Mouse (Mus musculus) lung, postnatal 0 days (tissue): ENCODE results near the gene Erc1. TPM values are rescaled to one million over a fixed set of nuclear protein-coding genes. Genes with fewer than 3 reads are reported as not detected.
A peak's percentile ranks its signal among the peaks of the same experiment; 100 is the strongest.

Source experiments
- ATAC-seq: fragments of 200-750 bp; cut with Nextera tagmentation; 2 replicates; pipeline ENCODE4 v1.8.0; 2017; ENCODE audit warnings: moderate library complexity
- DNase-seq: peaks from one replicate; pipeline ENCODE4 v3.0.0-alpha.2; 2016; ENCODE audit warnings: low spot score
- H3K27ac ChIP-seq: fragments of 300-500 bp; sonication (generic); 2 replicates; pipeline ENCODE4 v1.5.1; 2014; ENCODE audit warnings: antibody characterized with exemption, mild to moderate bottlenecking, low read length, mixed read lengths
- H3K27me3 ChIP-seq: fragments of 300-500 bp; sonication (generic); replicated peaks from 2 replicates; pipeline ENCODE4 v1.6.1; 2014; ENCODE audit warnings: low read length, mixed read lengths; ENCODE audit not compliant: insufficient read depth
- H3K36me3 ChIP-seq: fragments of 300-500 bp; sonication (generic); 2 replicates; pipeline ENCODE4 v1.6.1; 2014; ENCODE audit warnings: low read length, mixed read lengths; ENCODE audit not compliant: insufficient read depth
- H3K4me1 ChIP-seq: fragments of 300-500 bp; sonication (generic); 2 replicates; pipeline ENCODE4 v1.6.1; 2014; ENCODE audit warnings: antibody characterized with exemption, low read depth, low read length, mixed read lengths; ENCODE audit not compliant: insufficient read depth
- H3K4me2 ChIP-seq: fragments of 300-500 bp; sonication (generic); replicated peaks from 2 replicates; pipeline ENCODE4 v1.6.1; 2014; ENCODE audit warnings: low read depth, mild to moderate bottlenecking, low read length, moderate library complexity, mixed read lengths
- H3K4me3 ChIP-seq: fragments of 300-500 bp; sonication (generic); 2 replicates; pipeline ENCODE4 v1.5.1; 2014; ENCODE audit warnings: low read depth, low read length
- H3K9ac ChIP-seq: fragments of 300-500 bp; sonication (generic); replicated peaks from 2 replicates; pipeline ENCODE4 v1.6.1; 2014; ENCODE audit warnings: low read depth, mild to moderate bottlenecking
- H3K9me3 ChIP-seq: fragments of 300-500 bp; sonication (generic); 2 replicates; pipeline ENCODE4 v1.6.1; 2016; ENCODE audit warnings: low read length, mixed read lengths
- CTCF ChIP-seq: IDR thresholded peaks from 2 replicates; pipeline ENCODE4 v1.5.1; 2016; ENCODE audit warnings: antibody characterized with exemption, mild to moderate bottlenecking
- EP300 ChIP-seq: IDR thresholded peaks from 2 replicates; pipeline ENCODE4 v1.6.1; 2016; ENCODE audit warnings: antibody characterized with exemption, mild to moderate bottlenecking, control low read depth
- WGBS: fragments of 180-500 bp; shearing (Covaris S2); extraction: QIAGEN DNeasy Blood & Tissue Kit; methylation state at CpG from one replicate; pipeline ENCODE4 v1.1.7; 2014; 5-methylcytosine and 5-hydroxymethylcytosine counted together
- polyA plus RNA-seq: library from polyadenylated mRNA; unstranded; fragments of >200 nt; fragmentation: Nextera tagmentation; extraction: Ambion mirVana; gene quantifications from 2 replicates; pipeline ENCODE4 v1.2.1, GENCODE M21; 2015

Erc1 gene
- polyA plus RNA-seq, 1 experiment from 2014 or later: 9.9 TPM

DNA sequence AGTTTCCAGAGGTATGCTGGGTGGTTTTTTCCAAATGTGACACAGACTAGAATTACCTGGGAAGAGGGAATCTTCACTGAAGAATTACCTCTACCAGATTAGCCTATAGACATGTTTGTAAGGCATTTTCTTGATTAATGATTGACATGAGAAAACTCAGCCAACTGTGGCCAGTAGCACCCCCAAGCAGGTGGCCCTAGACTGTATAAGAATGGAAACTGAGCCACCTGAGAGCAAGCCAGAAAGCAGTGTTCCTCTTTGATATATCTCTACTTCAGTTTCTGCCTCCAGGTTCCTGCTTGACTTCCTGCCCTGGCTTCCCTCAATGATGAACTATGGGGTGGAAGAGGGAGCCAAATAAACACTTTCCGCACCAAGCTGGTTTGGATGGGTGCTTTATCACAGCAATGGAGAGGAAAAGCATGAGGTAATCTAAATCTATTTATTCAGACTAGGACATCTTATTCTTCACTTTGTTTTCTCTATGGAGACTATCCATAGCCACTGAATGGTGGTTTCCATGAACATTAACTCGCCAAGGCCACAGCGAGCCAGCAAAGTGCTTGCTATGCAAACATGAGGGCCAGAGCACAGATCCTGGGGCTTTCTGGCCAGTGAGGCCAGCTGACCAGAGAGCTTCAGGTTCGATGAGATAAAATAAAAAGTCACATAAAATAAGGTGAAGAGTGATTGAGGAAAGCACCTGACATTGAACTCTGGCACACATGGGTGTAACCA is 109.2 kb downstream of the Erc1 start:
- ATAC-seq (no peak), DNase-seq (no peak)
- 78% methylated on average over 4 of the region's 4 CpGs for WGBS
- no peaks in the 10 kb centered on the region for H3K36me3 ChIP-seq
- H3K4me1 ChIP-seq: no peaks in the 10 kb centered on the region
- H3K4me2 ChIP-seq: no peak overlapping the region
- H3K4me3 ChIP-seq: no peak overlapping the region
- no peak overlapping the region for H3K9ac ChIP-seq
- H3K9me3 ChIP-seq: no peaks in the 10 kb centered on the region
- no peak for TF ChIP-seq EP300
- no peak for TF ChIP-seq CTCF
- H3K27me3 ChIP-seq: no peaks in the 10 kb centered on the region
- H3K27ac ChIP-seq: no peak overlapping the region

GRCm38 (mm10) chr6:119737716-119738115 is 110.3 kb downstream of the Erc1 start:
- H3K9me3 ChIP-seq: no peaks in the 10 kb centered on the region
- no peaks in the 10 kb centered on the region for H3K36me3 ChIP-seq
- H3K27me3 ChIP-seq: no peaks in the 10 kb centered on the region
- no peaks in the 10 kb centered on the region for H3K4me1 ChIP-seq
- H3K4me2 ChIP-seq: no peak overlapping the region
- DNase-seq (no peak), ATAC-seq (no peak)
- H3K9ac ChIP-seq: no peak overlapping the region
- WGBS: 89% methylated on average over 4 of the region's 4 CpGs
- TF ChIP-seq CTCF: no peak
- H3K27ac ChIP-seq: no peak overlapping the region
- H3K4me3 ChIP-seq: no peak overlapping the region

GRCm38 (mm10) chr6:119735937-119736336 is 112.0 kb downstream of the Erc1 start:
- Histone ChIP-seq H3K36me3 (no peaks in the 10 kb centered on the region), H3K4me1 (no peaks in the 10 kb centered on the region), H3K4me2 (no peak overlapping the region), H3K9ac (no peak overlapping the region), H3K4me3 (no peak overlapping the region), H3K27me3 (no peaks in the 10 kb centered on the region), H3K9me3 (no peaks in the 10 kb centered on the region), H3K27ac (no peak overlapping the region)
- DNase-seq (no peak), ATAC-seq (no peak)
- WGBS: 80% methylated on average over 2 of the region's 2 CpGs
- TF ChIP-seq CTCF: no peak

- 89% methylated on average over 2 of the region's 2 CpGs for WGBS
- Histone ChIP-seq H3K9me3 (no peaks in the 10 kb centered on the region), H3K4me2 (no peak overlapping the region), H3K4me3 (no peak overlapping the region), H3K9ac (no peak overlapping the region), H3K27ac (no peak overlapping the region), H3K4me1 (no peaks in the 10 kb centered on the region), H3K36me3 (no peaks in the 10 kb centered on the region), H3K27me3 (no peaks in the 10 kb centered on the region)
- ATAC-seq: no peak
- DNase-seq: no peak
- TF ChIP-seq EP300 (no peak), CTCF (no peak)
Observed at GRCm38 (mm10) chr6:119731155-119731554, 116.8 kb downstream of the Erc1 start.

DNA sequence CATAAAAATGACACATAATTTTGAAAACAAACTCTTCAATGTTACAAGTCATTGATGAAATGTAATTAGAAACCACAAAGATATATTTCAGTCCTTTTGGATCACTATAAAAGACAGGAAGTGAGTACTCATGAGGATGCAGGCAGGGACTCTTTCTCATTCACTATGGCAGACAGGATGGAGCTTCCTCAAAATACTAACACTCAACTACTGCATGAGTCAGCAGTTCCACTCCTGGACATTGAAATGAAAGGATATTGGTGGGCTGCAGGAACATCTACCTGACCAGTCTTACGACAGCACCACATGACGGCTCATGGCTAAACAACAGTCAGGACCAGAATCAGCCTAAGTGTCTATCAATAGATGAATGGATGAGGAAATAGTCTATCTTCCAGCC is 132.7 kb downstream of the Erc1 start:
- no peaks in the 10 kb centered on the region for H3K9me3 ChIP-seq
- H3K4me1 ChIP-seq: no peaks in the 10 kb centered on the region
- no peak overlapping the region for H3K4me3 ChIP-seq
- no peak for DNase-seq
- no peak for ATAC-seq
- no peak overlapping the region for H3K4me2 ChIP-seq
- H3K9ac ChIP-seq: no peak overlapping the region
- no peak for TF ChIP-seq EP300
- TF ChIP-seq CTCF: no peak
- no peaks in the 10 kb centered on the region for H3K36me3 ChIP-seq
- no peak overlapping the region for H3K27ac ChIP-seq
- whole genome bisulfite sequencing: 89% methylated on average over 2 of the region's 2 CpGs
- no peaks in the 10 kb centered on the region for H3K27me3 ChIP-seq

DNA sequence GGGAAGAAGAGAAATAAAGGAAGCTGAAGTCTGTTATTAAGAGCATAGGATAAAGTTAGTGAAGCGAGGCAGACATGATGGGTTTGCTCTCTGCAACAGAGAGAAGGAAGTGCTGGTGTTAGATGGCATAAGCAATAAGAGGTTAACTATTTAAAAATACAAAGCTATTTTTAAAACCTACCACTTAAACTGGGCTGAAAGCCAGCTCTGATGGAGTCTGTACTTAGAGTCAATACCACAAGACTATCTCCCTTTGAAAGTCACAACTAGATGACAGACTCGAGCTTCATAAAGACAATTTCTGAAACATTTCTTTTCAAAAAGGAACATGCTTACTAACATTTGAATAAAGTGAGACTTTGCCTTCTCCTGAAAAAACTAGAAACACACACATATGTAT is 134.0 kb downstream of the Erc1 start:
- no peak overlapping the region for H3K27ac ChIP-seq
- H3K27me3 ChIP-seq: no peaks in the 10 kb centered on the region
- WGBS: 50% methylated on average over 2 of the region's 2 CpGs
- no peaks in the 10 kb centered on the region for H3K9me3 ChIP-seq
- H3K36me3 ChIP-seq: no peaks in the 10 kb centered on the region
- H3K4me1 ChIP-seq: no peaks in the 10 kb centered on the region
- no peak overlapping the region for H3K4me2 ChIP-seq
- no peak overlapping the region for H3K4me3 ChIP-seq
- DNase-seq: peak; percentile 10
- H3K9ac ChIP-seq: no peak overlapping the region
- no peak for ATAC-seq
- TF ChIP-seq EP300 (no peak), CTCF (no peak)

GRCm38 (mm10) chr6:119712486-119712885 is 135.5 kb downstream of the Erc1 start:
- 77% methylated on average over 1 of the region's 1 CpGs for WGBS
- no peak for ATAC-seq
- Histone ChIP-seq H3K4me2 (no peak overlapping the region), H3K9me3 (no peaks in the 10 kb centered on the region), H3K4me3 (no peak overlapping the region), H3K27me3 (no peaks in the 10 kb centered on the region), H3K36me3 (no peaks in the 10 kb centered on the region), H3K27ac (no peak overlapping the region), H3K9ac (no peak overlapping the region), H3K4me1 (no peaks in the 10 kb centered on the region)
- no peak for DNase-seq
- no peak for TF ChIP-seq CTCF
- no peak for TF ChIP-seq EP300
